Mouse (Mus musculus): ENCODE measurements at regions not wholly inside any gene's neighbourhood (a gene's known extent, or its start where the extent isn't known, plus 50 kb on each side); places are given as distances from the start of the nearest gene placed in this dataset.

DNA sequence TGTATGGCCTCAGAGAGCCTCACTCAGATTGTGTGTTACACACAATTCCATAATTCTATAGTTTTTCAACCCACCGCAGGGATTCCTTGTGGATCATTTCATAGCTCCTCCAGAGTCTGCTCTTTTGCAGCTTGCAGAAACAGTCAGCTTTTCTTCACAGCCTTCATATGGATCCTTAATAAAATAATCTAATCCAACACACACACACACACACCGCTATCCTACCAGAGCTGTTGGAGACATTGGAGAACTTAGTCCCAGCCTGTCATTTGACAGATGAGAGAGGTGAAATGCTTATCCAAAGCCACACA, 71.2 kb upstream of the Foxo1 start:
- Histone ChIP-seq H3K27ac (replicated peaks) (peak overlapping the region; percentile 28; the same call in 1 of the 2 replicates), H3K9me3 (replicated peaks) (no peaks in the 10 kb centered on the region), H3K4me3 (replicated peaks) (peak overlapping the region; percentile 49; the same call in 1 of the 2 replicates), H3K36me3 (no peaks in the 10 kb centered on the region), H3K4me1 (peaks cover 28% of the 10 kb centered on the region), H3K9ac (peak overlapping the region; percentile 33; the same call in 1 of the 2 replicates), H3K4me2 (replicated peaks) (peak overlapping the region; percentile 81; the same call in 1 of the 2 replicates), H3K27me3 (no peaks in the 10 kb centered on the region)
- 54% methylated on average over 2 of the region's 2 CpGs for WGBS
- no peak for ATAC-seq (ENCODE audit: insufficient number of reproducible peaks, low FRiP score, low TSS enrichment, low read depth)

DNA sequence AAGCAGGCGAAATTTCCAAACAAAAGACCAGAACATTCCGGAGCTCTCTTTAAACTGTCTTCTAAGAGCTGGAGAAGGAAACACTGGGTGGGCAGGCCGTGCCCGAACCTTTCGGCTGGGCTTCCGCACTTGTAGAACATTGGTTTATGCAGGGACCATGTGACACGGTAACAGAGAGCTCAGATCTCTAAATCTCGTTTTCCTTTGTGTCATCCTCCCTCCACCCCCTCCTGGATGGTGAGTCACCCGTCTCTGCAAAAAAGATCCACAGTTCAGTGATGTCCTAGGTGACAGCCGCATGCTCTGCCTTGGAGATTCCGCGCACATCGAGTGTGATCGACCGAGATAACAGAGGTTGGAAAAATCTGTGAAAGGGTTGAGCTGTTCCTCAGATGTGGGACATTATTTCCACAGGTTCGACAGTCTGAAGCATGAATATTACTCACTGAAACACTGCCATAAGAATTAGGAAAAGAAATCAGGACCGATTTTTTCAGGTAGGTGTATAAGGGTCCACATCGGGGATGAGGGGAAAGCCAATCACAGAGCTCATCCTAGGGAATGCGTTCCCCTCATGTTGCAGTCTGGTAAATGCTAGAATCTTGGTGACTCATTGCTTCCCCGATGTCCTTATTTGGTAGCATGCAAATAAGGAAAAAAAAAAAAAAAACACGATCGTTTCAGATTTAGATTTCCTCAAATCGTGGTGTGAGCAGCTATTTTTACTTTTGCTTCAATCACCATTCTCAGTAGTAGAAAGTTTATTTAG, 70.0 kb upstream of the Foxo1 start:
- Histone ChIP-seq H3K27me3 (no peaks in the 10 kb centered on the region), H3K4me2 (replicated peaks) (peak overlapping the region; percentile 27), H3K4me3 (replicated peaks) (peak overlapping the region; percentile 6), H3K4me1 (peaks cover 20% of the 10 kb centered on the region), H3K9me3 (replicated peaks) (no peaks in the 10 kb centered on the region), H3K27ac (replicated peaks) (peak overlapping the region; percentile 74), H3K9ac (no peak overlapping the region), H3K36me3 (no peaks in the 10 kb centered on the region)
- ATAC-seq (ENCODE audit: insufficient number of reproducible peaks, low FRiP score, low TSS enrichment, low read depth), result no peak
- WGBS, result 61% methylated on average over 23 of the region's 23 CpGs

DNA sequence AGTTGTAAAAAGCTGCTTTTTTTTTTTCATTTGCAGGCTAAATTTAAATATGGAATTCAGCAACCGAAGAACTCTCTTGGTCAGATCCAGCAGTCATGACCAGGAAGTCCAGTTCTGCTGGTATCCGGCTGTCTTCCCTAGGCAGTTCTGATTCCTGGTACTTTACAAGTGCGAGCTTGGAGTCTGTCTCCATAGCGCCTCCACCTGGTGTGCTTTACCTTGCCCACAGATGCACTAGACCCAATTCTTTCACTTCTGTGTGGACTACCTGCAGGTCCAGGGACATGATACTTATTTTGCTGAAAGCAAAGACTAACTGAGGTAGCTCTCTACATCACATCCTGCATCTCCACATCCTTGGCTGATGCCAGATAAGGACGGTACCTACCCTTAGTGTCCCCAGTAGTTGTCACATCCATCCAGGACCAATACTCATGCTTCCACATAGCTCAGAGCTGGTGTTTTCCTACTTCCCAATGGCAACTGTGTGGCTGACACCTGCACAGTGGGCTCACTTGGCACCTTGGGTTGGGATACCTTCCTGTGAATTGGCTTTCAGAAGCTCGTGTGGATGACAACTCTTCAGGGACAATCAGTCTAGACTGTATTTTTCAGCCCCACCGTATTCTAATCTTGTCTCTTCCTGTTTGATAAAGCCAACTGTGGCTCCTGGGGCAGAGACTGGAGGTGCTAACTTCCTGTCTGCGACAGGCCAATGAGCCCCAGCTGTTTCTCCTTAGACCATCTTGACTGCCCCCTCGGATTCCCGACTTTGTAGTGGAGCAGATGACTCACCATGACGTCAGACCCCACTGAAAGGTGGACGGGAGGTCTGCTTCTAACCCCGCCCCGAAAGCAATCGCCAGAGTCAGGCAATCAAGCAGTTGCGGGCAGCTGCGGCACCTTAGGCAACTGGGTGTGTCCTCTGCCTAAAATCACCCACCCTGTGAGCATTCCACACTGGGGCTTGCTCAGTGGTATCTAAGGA, 69.1 kb upstream of the Foxo1 start:
- no peaks in the 10 kb centered on the region for H3K36me3 ChIP-seq
- H3K9ac ChIP-seq, result no peak overlapping the region
- H3K4me3 ChIP-seq (replicated peaks), result 0 out of 2 replicates have a peak overlapping the region, but pooled peaks have one; percentile 8
- peaks cover 18% of the 10 kb centered on the region for H3K4me1 ChIP-seq
- ATAC-seq (ENCODE audit: insufficient number of reproducible peaks, low FRiP score, low TSS enrichment, low read depth), result no peak
- peak overlapping the region; percentile 74; the same call in 1 of the 2 replicates for H3K27ac ChIP-seq (replicated peaks)
- no peaks in the 10 kb centered on the region for H3K27me3 ChIP-seq
- 46% methylated on average over 17 of the region's 17 CpGs for WGBS
- H3K9me3 ChIP-seq (replicated peaks), result no peaks in the 10 kb centered on the region
- H3K4me2 ChIP-seq (replicated peaks), result peak overlapping the region; percentile 27

DNA sequence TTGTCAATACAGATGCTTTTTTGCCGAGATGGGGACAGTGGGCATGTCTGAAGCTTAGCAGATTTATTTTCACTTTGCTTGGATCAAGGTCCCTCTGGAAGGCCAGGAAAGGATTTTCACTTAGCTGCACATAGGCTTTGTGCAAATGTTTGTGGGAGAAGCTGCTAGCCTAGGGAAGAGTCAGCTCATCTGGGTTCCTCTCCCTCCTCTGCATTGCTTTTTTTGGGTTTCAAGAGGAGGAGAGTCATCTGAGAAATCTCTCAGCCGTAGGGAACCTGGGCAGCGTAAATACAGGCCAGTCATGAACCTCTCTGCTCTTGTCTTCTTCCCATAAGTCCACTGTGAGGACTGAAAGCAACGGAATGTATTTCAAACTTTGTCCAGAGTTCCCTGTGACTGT, 68.0 kb upstream of the Foxo1 start:
- Histone ChIP-seq H3K9me3 (replicated peaks) (no peaks in the 10 kb centered on the region), H3K9ac (no peak overlapping the region), H3K36me3 (no peaks in the 10 kb centered on the region), H3K27ac (replicated peaks) (0 out of 2 replicates have a peak overlapping the region, but pooled peaks have one; percentile 41), H3K27me3 (no peaks in the 10 kb centered on the region), H3K4me2 (replicated peaks) (no peak overlapping the region), H3K4me3 (replicated peaks) (no peak overlapping the region), H3K4me1 (peaks cover 18% of the 10 kb centered on the region)
- no peak for ATAC-seq (ENCODE audit: insufficient number of reproducible peaks, low FRiP score, low TSS enrichment, low read depth)
- 65% methylated on average over 4 of the region's 4 CpGs for WGBS

DNA sequence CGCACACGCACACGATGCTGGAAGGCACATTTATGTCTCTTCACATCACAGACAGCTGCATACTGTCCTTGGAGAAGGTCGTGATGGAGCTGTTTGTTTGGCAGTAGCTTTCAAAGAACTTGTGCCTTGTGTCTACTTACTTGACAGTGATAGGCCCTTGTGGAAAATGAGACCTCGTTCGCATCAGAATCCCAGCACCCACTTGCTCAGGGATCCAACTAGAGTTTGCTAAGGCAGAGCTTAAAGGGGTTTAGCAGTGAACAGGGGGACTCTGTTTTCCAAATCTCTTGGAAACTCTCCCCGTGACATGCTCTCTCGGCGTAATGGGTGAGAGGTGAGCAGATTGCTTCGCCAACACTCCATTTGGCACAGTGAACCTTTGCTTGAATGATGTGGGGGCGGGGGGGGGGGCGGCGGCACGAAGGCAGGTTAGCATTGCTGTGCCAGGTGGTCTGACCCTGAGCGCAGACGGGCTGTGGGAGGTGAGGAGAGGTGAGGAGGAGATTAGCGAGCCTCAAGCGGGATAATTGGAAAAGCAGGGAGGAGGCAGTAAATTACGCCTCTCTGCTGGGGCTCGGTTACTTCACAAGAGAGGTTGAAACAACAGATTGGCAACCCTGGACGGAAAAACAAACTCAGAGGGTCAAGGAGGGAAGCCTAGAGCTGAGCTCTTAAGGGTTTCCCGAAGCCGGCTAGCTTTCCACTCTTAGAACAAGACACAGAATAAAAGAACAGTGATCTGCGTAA, 57.4 kb upstream of the Foxo1 start:
- Histone ChIP-seq H3K36me3 (no peaks in the 10 kb centered on the region), H3K27ac (replicated peaks) (no peak overlapping the region), H3K4me3 (replicated peaks) (0 out of 2 replicates have a peak overlapping the region, but pooled peaks have one; percentile 11), H3K4me1 (peaks cover 7% of the 10 kb centered on the region), H3K4me2 (replicated peaks) (peak overlapping the region; percentile 35), H3K27me3 (no peaks in the 10 kb centered on the region), H3K9me3 (replicated peaks) (no peaks in the 10 kb centered on the region), H3K9ac (no peak overlapping the region)
- WGBS, result 14% methylated on average over 24 of the region's 24 CpGs
- ATAC-seq (ENCODE audit: insufficient number of reproducible peaks, low FRiP score, low TSS enrichment, low read depth), result no peak

DNA sequence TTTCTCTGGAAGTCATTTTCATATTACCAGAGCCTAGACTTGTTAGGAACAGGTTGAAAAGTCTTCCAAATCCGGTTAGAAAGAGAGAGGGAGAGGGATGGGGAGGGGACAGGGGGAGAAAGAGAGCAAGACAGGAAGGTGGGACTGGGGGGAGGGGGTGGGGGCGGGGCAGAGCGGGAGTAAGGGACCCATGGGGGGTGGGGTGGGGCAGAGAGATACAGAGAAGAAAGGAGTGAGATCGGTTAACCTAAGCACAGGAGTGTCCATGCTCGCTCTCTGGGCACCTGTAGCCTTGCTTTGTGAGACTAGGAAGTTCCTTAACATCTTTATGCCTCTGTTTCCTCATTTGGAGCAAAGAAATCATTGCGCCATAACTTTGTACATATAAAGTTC, 56.8 kb upstream of the Foxo1 start:
- Histone ChIP-seq H3K4me2 (replicated peaks) (peak overlapping the region; percentile 35), H3K4me3 (replicated peaks) (0 out of 2 replicates have a peak overlapping the region, but pooled peaks have one; percentile 11), H3K27ac (replicated peaks) (no peak overlapping the region), H3K4me1 (peaks cover 7% of the 10 kb centered on the region), H3K9ac (no peak overlapping the region), H3K27me3 (no peaks in the 10 kb centered on the region), H3K36me3 (no peaks in the 10 kb centered on the region), H3K9me3 (replicated peaks) (no peaks in the 10 kb centered on the region)
- no peak for ATAC-seq (ENCODE audit: insufficient number of reproducible peaks, low FRiP score, low TSS enrichment, low read depth)
- 25% methylated on average over 6 of the region's 6 CpGs for WGBS

DNA sequence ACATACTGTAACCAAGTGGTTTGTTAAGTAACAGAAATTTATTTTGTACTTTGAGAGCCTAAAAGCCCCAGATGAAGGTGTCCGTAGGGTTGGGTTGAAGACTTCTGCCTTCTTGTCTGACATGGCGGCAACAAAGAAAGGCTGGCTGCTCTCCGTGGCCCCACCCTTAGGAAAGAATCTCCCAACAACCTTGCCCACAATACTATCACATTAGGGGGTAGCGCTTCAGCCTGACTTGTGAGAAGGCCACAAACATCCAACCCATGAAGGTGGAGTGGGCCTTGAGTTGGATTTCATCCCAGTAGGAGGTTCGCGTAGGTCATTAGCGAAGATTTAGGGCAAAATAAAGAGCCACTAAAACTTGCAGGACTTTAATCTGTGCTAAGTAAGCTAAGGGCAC, 54.0 kb upstream of the Foxo1 start:
- no peak overlapping the region for H3K4me2 ChIP-seq (replicated peaks)
- peaks cover 7% of the 10 kb centered on the region for H3K4me1 ChIP-seq
- H3K9ac ChIP-seq, result no peak overlapping the region
- no peaks in the 10 kb centered on the region for H3K9me3 ChIP-seq (replicated peaks)
- no peak overlapping the region for H3K4me3 ChIP-seq (replicated peaks)
- ATAC-seq (ENCODE audit: insufficient number of reproducible peaks, low FRiP score, low TSS enrichment, low read depth), result no peak
- H3K27ac ChIP-seq (replicated peaks), result no peak overlapping the region
- H3K36me3 ChIP-seq, result no peaks in the 10 kb centered on the region
- 96% methylated on average over 7 of the region's 7 CpGs for WGBS
- H3K27me3 ChIP-seq, result no peaks in the 10 kb centered on the region

DNA sequence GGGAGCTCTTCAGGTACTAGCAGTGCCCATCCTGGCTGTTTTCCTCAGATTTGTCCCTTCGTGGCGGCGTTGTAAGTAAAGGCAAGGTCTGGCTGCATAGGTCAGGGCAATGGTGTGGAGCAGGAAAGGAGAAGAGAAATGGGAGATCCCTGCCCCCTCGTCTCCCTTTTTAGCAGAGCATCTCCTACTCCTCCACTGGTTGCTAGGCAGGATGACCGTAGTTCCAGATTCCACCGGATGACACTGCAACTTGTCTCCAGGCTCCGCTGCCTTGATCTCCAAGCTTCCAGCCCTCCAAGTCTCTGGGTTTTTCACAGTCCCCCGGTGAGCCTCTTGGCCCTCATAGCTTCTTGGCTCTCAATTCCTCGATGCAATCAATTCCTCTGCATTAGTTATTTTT, 53.1 kb upstream of the Foxo1 start:
- no peaks in the 10 kb centered on the region for H3K36me3 ChIP-seq

More for the DNA sequence above, 53.1 kb upstream of the Foxo1 start:
- no peak overlapping the region for H3K9ac ChIP-seq
- no peak overlapping the region for H3K27ac ChIP-seq (replicated peaks)
- H3K4me1 ChIP-seq, result peaks cover 7% of the 10 kb centered on the region
- 91% methylated on average over 9 of the region's 9 CpGs for WGBS
- no peak overlapping the region for H3K4me3 ChIP-seq (replicated peaks)
- no peaks in the 10 kb centered on the region for H3K27me3 ChIP-seq
- no peaks in the 10 kb centered on the region for H3K9me3 ChIP-seq (replicated peaks)
- no peak overlapping the region for H3K4me2 ChIP-seq (replicated peaks)
- ATAC-seq (ENCODE audit: insufficient number of reproducible peaks, low FRiP score, low TSS enrichment, low read depth), result no peak
